Mouse (Mus musculus): ENCODE measurements around the gene Enox1.

DNA sequence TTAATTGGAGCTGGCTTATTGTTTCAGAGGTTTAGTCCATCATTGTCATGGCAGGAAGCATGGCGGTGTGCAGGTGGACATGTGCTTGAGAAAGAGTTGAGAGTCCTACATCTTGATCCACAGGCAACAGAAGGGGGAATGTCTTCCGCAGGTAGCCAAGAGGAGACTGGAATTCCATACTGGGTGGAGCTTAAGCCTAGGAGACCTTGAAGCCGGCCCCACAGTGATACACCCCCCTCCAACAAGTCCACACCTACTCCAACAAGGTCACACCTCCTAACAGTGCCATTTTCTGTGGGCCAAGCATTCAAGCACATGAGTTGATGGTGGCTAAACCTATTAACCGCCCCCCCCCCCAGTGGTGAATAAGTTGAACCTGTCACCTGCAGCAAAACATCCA lies 533.3 kb downstream of the Enox1 start:
- no peak for TF ChIP-seq POLR2A (IDR thresholded peaks at IDR 0.05; ENCODE audit: insufficient read depth, low read length)
- no peak for TF ChIP-seq CTCF (IDR thresholded peaks at IDR 0.05; ENCODE audit: low read depth, low read length)

Measured in ES-Bruce4 (cell line).